Mouse (Mus musculus) olfactory bulb, adult 2 months (tissue): ENCODE measurements around the gene Syt16.

Experiments used
- CTCF ChIP-seq: fragments of 200-500 bp; IDR thresholded peaks from 2 replicates; pipeline ENCODE4 v1.5.1; 2012; ENCODE audit warnings: low read depth, mild to moderate bottlenecking, low read length, moderate library complexity; ENCODE audit not compliant: insufficient read depth
- POLR2A ChIP-seq: fragments of 200-500 bp; IDR thresholded peaks from 2 replicates; pipeline ENCODE4 v1.6.1; 2012; ENCODE audit warnings: mild to moderate bottlenecking, low read depth, low read length, moderate library complexity; ENCODE audit not compliant: insufficient read depth

DNA sequence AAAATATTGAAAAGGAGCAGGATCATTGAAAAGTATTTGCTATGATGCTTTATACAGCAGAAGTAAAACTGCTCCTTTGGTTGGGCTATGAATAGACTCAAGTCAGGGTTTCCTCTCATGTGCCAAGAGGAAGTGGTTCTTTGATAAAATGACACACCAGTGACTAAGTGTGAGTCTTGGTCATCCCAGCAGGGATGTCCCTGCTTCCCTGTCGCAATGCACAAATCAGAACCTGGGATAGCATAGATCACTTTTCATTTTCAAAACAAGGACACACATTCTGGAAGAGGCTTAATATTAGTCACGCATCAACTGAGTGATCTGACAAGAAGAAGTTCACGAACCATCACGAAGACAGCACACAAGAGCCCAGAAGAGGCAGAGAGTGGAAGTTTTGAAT is 195.1 kb downstream of the Syt16 start:
- TF ChIP-seq POLR2A = no peak
- TF ChIP-seq CTCF = no peak
